In the genomic region with DNA sequence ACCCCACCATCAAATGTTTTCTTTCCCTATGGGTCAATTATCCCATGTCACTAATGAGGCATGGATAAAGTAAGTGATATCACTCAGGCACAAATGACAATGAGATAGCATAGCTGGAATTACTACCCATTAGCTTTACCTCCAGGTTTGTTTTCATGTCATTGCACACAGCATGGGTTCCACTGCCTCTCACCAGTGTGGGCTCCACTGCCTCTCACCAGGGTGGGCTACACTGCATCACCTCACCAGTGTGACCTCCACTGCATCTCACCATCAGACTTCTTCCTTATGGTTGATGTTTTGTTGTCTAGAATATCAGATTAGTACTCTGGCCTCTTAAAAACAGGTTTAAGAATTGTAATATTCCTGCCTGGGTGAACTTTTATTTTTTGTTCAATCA, we compare ENCODE assay signal across 23 mouse cellular contexts.
"Had no signal": no experiment of that assay in that cellular context is flagged by ENCODE, and none has a peak within 500 bp of the region (broad histone marks: within the 10 kb centered on the region; RNA-seq: fewer than 3 reads in every experiment).

No protein-coding gene starts in this region.

- H3K4me1 ChIP-seq: limb, embryonic 12.5 days; limb, embryonic 15.5 days; liver, embryonic 12.5 days; liver, embryonic 15.5 days; lung, embryonic 15.5 days; midbrain, embryonic 15.5 days; stomach, embryonic 15.5 days had no signal

- ATAC-seq: inflammation-experienced regulatory T-cells, adult 6 months; intestine, embryonic 16.5 days; liver, embryonic 12.5 days; midbrain, embryonic 15.5 days had no signal

- H3K36me3 ChIP-seq: limb, embryonic 12.5 days; limb, embryonic 15.5 days; liver, embryonic 12.5 days; liver, embryonic 15.5 days; lung, embryonic 15.5 days; midbrain, embryonic 15.5 days; stomach, embryonic 15.5 days had no signal

- H3K27ac ChIP-seq: limb, embryonic 12.5 days; limb, embryonic 15.5 days; liver, embryonic 12.5 days; liver, embryonic 15.5 days; lung, embryonic 15.5 days; midbrain, embryonic 15.5 days; stomach, embryonic 15.5 days had no signal

- H3K4me3 ChIP-seq: limb, embryonic 12.5 days; limb, embryonic 15.5 days; liver, embryonic 12.5 days; liver, embryonic 15.5 days; lung, embryonic 15.5 days; midbrain, embryonic 15.5 days; myocyte; stomach, embryonic 15.5 days had no signal

- H3K9ac ChIP-seq: limb, embryonic 12.5 days; limb, embryonic 15.5 days; liver, embryonic 12.5 days; liver, embryonic 15.5 days; lung, embryonic 15.5 days; midbrain, embryonic 15.5 days; stomach, embryonic 15.5 days had no signal

- H3K4me2 ChIP-seq: limb, embryonic 12.5 days; limb, embryonic 15.5 days; liver, embryonic 12.5 days; liver, embryonic 15.5 days; lung, embryonic 15.5 days; midbrain, embryonic 11.5 days; midbrain, embryonic 15.5 days; stomach, embryonic 15.5 days had no signal

- DNase-seq: kidney, adult 18-20 months; kidney, adult 9 months; kidney, postnatal 14 days; kidney, postnatal 4 days; left cerebral cortex, postnatal 4 days; lung, adult 18-20 months; lung, postnatal 14 days; lung, postnatal 4 days; right cerebral cortex, adult 18-20 months; right cerebral cortex, postnatal 25 days; spleen, adult 18-20 months; thymus, postnatal 25 days had no signal

- H3K27me3 ChIP-seq: limb, embryonic 12.5 days; limb, embryonic 15.5 days; liver, embryonic 12.5 days; liver, embryonic 15.5 days; lung, embryonic 15.5 days; midbrain, embryonic 15.5 days; stomach, embryonic 15.5 days had no signal

- H3K9me3 ChIP-seq: limb, embryonic 12.5 days; limb, embryonic 15.5 days; liver, embryonic 12.5 days; liver, embryonic 15.5 days; lung, embryonic 15.5 days; midbrain, embryonic 15.5 days; stomach, embryonic 15.5 days had no signal
